Mouse (Mus musculus): ENCODE measurements at regions not wholly inside any gene's neighbourhood (a gene's known extent, or its start where the extent isn't known, plus 50 kb on each side); places are given as distances from the start of the nearest gene placed in this dataset.

DNA sequence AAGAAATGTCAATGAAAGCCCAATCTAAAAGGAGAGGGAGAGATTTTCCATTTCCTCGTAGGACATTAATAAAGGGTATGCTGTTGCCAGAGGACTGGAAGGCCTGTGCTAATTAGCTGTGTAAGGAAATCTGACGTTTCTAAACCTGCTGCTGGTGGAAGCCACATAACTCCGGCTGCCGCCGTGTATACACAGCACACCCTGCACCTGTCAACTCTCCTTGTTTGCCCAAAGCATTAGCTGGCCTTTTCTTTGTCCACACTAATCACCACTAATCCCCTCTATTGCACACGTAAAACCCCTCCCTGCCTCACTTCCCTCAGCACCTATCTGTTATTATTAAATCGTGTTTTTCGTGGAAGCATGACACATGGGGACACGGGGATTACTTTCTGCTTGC is 108.7 kb downstream of the Gm10260 start:
- DNase-seq, result no peak

DNA sequence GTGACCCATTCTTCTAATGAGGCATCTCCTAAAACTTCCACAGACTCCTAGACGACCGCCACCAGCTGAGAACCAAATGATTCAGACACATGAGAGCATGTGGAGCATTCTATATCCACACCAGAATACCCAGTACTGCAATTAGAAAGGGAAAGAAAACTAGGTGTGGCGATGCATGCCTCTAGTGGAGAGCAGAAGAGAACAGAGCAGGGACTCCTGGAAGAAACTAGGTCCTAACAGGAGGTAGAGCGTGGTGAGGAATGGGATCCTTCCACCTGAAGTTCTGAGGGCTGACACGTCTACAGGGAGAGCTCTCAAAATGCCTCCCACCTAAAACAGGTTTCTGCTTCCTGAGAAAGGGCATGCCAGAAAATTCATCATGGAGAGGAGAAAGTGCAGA is 109.3 kb downstream of the Gm10260 start:
- DNase-seq, result no peak

DNA sequence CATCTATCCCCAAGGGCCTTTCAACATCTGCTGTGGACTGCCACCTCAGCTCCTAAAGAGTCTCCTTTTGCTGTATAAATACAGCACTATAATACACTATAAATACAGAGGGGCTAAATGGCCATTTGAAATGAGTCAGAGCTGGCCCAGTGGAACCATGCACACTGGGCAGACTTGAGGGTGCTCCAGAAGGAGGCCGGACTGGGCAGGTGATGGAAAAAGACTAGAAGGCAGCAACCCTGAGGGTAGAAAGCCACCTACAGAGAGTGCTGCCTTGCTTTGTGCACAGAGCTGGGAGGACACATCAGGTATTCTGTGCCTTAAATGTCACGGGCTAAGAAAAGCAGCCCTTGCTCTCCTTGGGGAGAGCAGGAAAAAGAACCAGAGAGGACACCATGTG is 110.2 kb downstream of the Gm10260 start:
- no peak for DNase-seq

DNA sequence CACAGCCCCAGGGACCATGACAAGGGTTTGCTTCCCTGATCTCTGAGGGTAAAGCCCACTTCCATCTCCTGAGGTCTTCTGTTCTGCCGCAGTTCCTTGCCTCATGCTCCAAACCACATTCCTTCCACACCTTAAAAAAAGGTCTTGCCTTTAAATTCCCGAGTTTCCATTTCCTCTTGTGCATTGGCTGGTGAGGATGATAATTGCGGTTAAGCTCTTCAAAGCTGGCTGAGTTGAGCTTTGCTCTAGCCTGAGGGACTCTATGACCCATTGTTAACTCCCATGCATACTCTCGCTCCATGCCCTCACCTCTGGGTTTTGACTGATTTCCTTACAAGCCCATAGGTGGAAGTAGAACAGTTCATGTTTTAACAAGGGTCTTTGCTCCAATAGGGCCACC is 112.9 kb downstream of the Gm10260 start:
- no peak for DNase-seq

DNA sequence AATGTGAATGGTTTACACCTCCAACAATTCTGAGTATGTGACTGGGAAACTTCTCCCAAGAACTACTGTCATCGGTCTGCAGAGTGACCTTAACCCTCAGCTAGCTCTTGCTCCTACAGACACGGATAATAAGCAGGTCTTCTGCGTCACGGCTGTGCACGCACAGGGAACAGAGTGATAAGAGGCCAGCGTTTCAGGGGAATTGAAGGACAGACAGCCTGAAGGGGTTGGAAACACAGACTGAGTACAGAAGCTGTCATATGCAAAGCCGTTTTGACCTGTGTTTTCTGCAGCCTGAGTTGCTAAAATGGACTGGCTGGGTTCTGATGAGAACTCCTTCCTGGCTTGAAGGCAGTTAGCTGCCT is 114.4 kb downstream of the Gm10260 start:
- no peak for DNase-seq

DNA sequence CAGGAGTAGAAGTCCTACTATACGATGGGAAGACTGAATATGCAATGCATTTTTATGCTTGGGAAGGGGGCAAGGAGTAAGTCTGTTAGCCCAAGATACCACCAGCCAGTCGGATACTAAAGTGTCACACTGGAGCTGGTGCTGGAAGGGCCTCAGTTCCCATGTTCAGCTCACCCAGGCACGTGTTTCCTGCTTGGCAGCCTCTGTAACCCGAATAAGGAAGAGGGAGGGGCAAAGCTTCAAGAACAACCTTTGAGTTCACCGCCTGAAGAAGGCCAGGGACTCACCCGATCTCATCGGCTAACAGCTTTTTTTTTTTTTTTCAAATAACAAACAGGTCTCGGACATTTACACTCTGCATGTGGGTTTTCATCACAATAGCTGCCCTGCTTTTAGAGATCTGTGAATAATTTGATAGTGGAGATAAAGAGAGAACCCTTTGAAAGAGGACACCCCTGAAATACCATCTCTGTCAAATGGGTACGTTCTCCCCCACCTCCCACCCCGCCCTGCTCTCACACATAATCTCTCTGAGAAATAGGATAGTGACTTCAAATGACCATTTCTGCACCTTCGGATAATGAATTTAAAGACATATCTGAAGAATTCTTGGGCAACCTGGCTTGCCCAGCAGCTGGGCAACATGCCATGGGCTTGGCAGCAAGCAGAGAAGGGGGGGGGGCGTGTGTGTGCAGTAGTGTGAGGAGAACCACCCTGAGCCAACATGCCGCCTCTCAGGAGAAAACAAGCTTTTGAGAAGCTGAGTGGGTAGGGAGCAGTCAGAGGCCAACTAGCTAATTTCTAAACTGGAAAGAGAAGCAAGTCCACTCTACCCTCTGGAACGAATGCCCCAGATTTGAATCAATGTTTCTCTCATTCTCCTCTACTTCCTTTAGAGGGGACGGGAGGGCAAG is 115.1 kb downstream of the Gm10260 start:
- no peak for DNase-seq

DNA sequence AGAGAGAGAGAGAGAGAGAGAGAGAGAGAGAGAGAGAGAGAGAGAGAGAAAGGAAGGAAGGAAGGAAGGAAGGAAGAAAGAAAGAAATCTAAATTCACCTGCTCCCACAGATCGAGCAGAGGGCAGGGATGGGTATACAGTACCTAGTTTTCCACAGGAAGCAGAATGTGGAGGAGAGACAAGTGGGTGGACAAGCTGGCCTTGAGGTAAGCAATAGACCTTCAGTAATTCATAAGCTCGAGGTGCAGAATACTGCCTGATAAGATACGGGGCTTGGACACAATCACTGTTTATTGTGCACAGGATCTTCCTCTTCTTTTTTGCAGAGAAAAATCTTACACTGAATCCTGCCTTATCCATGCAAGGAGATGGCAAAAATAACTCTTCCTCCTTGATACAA is 120.2 kb downstream of the Gm10260 start:
- DNase-seq, result no peak

DNA sequence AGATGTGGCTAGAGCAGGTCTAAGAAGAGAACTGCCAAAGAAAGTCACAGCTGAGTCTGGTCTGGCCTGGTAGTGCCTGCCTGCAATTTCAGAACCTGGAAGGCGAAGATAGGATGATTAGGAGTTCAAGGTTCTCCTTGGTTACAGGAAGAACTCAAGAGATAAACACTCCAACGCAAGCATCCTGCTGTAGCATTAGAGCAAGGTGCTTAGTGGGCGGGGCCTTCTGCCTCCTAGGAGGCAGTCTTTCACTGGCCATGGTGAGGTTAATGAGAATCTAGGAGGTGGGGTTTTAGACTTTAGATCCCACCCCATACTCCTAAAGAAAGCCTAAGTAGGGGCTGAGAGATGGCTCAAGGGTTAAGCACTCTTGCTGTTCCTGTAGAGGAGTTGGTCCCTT is 120.8 kb downstream of the Gm10260 start:
- no peak for DNase-seq

DNA sequence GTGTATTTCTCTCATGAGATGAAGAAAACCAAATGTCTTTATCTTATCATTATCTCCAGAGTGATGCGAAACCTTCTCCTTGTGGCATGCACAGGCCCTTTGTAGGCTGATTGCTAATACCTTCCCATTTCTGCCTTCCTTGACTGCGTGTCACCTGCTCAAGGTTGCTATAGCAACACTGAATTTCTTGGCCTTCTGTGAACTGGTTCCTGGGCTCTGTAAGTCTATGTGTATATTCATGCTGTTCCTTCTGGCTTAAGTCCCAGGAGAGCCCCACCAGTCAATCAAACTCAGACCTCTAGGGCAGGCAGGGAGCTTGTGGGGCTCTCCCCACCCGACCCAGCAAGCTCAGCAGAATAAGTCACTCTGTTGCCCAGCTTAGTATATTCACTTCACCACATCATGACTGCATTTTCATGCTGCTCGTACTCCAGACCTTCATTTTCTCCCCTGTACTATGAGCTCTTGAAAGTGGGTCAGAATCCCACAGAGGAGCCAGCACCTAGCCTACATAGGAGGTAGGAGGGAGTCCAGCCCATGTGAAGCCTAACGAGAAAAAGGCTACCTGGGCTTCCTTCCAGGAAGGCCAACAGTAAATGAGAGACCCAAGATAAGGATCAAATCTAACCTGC is 121.9 kb downstream of the Gm10260 start:
- no peak for DNase-seq

DNA sequence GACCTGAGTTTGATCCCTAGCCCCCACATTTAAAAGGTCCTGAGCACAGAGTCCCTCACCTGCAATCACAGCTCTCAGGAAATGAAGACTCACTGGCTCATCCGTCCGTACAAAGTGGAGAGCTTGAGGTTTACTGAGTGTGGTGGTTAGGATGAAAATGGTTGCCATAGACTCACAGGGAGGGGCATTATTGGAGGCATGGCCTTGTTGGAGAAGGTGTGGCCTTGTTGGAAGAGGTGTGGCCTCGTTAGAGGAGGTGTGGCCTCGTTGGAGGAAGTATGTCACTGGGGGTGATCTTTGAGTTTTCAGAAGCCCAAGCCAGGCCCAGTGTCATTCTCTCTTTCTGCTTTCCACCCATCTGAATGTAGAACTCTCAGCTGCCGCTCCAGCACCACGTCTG is 122.9 kb downstream of the Gm10260 start:
- DNase-seq, result no peak

DNA sequence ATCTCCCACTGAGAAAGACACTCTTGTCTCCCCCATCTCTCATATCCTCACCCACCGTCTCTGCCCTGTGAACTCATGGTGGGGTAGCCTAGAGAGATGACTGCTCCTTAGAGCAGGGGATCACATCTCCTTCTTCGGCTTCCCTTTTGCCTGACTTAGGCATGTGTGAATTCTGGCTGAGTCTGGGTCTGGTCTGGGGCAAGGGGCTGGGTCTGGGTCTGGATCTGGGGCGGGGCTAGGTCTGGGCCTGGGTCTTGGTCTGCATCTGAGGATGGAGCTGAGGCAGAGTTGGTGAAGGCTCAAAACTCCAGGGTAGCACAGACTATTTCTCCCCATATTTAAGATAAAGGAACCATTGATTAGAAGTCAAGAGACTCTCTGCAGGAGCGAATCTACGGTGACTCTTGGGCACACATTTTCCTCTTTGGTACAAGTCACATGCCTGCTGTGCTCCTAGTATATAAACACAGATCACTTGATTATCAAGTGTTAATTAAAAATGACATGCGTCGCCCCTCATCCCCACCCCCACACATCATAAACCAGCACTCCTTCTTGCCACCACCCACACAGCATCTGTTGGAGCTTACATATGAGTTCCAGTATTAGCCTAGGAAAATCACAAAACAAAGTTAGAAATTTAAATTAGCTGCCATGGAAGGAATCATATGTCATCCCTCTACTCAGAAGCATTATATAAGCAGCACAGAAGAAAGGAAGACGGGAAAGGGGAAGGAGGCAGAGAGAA is 126.2 kb downstream of the Gm10260 start:
- no peak for DNase-seq

DNA sequence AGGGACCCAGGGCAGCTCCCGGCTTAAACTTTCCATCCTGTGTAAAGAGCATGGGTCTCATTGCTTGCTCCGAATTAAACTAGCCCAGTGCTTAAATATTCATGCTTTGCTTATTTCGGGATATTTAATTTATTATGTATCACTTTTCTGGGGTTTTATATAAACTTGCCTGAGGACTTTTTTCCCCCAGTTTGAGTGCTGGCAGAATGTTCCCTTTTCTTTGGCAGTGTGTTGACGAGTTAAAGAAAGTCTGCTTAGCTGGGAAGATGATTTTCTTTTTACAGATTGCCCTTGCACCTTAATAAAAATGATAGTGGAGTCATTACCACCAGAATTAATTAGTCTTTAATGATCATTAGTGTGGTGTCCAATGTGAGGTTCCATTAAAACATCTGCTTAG is 126.9 kb downstream of the Gm10260 start:
- no peak for DNase-seq

DNA sequence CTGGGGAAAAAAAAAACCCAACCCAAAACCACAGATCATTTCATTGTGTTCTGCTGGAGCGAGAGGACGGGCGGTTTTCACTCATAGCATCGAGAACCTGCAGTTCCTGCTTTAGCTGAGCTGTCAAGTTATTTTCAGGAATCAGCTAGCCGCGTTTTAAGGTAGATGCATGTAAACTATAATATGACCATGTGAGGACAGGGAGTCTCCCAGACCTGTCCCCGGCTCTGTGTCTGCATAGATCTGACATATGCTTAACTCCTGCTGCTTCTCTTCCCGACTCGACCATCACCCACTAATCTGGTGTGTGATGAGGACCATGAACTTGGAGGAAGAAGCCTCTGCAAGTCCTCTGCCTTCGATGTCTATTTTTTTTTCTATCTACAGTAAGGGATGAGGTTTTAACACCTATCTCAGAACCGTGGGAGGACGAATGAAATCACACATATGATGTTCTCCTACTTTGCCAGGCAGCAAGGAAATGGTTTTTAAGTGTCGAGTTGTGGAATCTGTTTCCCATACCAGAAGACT is 128.5 kb downstream of the Gm10260 start:
- DNase-seq, result no peak

DNA sequence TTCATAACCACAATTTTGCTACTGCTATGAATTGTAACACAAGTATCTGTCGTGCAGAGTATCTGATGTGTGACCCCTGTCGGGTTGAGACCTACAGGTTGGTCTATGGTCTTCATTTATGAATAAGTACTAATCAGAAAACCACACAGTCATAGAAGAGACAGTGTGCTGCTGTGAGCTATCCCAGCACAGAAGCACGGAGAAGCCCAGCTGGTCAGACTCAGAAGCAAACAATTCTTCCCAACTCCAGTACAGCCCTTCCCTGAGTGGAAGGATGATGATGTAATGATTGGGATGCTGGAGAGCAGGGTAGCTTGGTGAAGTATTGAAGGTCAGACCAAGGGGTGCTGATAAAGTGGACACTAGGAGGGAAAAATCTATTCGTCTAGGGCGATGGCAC is 129.5 kb downstream of the Gm10260 start:
- no peak for DNase-seq

DNA sequence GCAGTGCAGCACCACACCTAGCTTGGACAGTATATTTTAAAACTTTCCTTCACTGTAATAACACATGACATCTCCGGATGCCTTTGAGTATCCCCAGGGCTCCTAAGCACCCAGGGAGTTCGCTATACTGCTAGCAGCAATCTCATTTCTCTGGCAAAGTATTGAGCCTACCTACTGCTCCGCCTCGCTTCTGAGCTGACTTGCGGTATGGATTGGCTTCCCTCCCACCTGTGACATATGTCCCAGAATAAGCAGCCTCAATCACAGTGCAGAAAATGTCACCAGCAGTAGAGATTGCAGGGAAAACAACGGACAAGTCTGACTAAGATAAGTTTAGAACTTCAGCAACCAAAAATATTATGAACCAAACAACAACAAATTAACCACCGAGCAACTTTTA is 131.8 kb downstream of the Gm10260 start:
- DNase-seq, result no peak

DNA sequence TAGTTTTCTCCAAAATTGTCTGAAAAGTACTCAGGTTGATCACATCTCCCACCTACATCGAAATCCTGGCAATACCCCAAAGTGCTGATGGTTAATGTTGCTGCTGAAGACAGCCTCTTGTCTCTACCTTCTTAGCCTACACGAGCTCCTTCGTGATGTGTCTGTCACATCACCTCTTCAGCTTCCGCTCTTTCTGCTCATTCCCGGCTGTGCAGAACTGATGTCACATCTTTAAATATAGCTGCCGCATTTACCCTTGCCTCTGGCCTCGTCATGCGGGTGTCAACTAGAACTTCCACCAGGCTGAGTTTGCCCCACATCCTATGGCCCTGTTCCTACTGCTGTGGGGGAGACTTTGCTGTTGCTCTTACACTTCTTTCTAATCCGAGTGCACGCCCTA is 133.2 kb downstream of the Gm10260 start:
- no peak for DNase-seq

DNA sequence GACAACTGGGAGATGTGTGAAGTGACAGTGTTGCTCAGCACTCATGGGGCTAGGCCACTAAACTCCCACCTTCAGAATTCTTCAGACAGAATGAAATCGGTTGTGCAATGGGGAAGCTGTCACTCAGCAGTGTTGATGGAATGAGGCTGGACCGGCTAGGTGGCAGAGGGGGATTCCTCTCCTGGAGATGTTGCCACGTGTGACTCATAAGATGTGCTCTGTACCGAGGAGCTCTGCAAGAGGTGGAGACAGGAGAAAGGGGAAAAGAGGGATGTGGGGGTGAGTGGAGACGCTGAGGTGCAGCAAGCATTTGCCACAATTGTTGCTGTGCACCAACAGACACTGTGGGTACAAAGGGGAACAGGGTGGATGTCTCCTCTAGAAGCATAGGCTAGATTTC is 133.6 kb downstream of the Gm10260 start:
- no peak for DNase-seq

DNA sequence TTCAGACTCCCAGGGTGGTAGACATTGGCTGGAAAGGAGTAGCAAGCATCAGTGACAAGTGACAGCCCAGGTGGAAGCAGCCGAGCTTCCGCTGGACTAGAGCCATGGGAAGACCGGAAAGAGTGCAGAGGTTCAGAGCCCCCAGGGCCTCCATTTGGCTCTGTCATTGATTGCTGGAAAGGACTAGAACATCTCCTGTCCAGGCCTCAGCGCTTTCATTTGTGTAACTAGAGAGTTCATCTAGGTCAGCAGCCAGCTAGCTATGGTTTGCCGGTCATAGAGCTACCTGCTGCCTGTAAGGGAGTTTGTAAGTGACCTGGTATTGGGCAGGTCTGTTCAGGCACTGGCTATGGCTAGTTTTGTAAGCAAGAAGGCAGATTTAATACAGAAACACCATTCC is 134.3 kb downstream of the Gm10260 start:
- no peak for DNase-seq

DNA sequence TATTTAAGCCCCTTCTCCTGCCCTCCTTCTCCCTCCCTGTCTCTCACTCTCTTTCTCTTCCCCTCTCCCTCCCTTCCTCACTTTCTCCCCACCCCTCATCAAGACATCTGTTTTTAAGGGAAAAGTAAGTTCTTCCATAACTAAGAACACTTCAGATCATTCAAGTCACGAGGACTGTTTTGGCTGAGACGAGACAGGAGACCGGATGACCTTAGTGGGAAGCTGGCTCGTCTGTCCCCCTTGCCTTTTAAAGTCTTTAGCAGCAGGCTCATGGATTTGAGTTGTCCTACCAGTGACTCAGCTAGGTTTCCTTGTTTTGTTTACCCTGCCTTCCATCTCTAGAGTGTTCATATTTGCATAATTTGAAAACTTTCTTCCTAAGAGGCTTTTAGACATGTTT is 135.0 kb downstream of the Gm10260 start:
- DNase-seq, result no peak

DNA sequence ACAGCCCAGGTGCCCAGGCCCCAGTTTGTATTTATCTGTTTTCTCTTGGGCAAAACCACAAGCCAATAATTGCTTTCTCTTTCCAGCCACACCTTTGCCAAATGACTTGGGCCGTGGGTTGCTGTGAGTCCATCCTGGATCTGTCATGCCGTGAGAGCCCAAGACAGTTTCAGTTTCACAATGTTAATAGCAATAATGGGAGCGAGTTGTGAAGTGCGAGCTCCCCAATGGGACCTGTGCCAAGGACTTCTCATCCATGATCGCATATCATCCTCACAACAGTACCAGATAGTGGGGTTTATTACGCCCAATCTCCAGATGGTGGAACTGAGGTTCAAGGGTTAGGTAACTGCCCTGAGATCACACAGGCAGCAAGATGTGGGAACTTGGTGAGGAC is 142.2 kb downstream of the Gm10260 start:
- DNase-seq, result no peak

DNA sequence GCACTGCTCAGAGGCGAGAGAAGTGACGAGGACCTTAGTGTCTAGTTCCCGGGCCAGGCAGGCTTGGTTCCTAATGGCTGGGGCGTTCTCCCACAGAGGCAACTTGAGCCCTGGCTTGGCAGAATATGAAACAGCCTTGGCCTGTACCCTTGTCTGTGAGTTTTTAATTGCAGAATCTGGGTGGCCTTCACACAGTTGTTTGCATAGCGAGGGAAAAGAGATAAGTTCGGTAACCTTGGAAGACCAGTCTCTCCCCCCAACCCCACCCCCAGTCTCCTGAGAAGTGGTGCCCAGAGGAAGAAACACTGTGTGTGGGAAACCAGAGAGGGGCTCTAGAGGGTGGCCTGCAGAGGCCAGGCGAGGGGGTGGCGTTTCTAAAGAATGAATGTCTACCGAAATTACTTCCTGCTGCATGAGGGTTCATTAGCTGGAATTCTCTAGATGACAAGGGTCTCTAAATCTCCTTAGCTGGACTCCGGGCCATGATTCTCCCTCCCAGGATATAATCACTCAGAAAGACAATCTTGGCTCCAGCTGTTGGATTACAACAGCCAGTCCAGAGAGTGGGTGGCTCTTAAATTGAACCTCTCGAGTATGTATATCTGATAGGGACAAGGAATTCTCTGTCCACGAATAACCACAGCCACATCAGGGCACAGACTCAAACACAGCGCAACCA is 142.8 kb downstream of the Gm10260 start:
- DNase-seq, result peak; percentile 32

DNA sequence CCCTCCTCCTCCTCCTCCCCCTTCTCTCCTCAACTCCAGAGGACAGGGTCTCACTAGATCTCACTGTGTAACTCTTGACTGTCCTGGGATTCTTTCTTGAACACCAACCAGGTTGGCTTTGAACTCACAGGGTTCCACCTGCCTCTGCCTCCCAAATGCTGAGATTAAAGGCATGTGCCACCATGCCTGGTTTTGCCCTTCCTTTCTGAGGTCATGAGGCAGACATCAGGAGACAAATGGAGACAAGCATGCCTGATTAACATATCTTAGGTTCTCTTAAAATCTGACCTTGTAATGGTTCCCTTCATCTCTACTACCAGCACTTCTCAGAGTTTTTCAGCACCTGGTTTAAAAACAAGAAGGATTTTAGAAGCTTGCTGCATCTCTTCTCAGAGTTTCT is 143.5 kb downstream of the Gm10260 start:
- DNase-seq, result no peak

DNA sequence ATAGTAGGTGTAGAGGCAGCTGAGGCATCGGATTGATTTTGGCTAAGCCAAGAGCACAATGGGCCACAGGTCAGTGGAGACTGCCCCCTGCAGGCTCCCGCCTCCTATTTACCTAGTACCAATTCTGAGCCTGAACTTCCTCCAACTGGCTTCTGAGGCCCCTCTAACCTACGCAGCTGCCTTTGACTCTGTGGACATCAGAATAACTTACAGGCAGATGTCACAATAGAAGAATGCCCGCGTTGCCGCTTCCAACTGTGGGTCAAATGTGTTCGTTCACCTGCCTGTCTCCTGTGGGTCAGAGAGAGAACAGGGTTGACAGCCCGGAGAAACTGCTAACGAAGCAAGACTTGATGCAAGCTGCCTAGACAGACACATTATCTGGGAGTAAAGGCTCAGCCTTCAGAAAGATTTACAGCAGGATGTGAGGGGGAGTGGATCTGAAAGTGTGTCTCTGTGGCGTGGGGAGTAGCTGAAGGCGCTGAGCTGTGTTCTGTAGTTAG is 153.2 kb downstream of the Gm10260 start:
- peak; percentile 74 for DNase-seq

Data from embryo, embryonic 11 days (tissue).